Mouse (Mus musculus) midbrain, postnatal 0 days (tissue): Measurements from ENCODE around the gene Adgra1. TPM values are rescaled to one million over a fixed set of nuclear protein-coding genes. Genes with fewer than 3 reads are reported as not detected.

ENCODE experiments used
- ATAC-seq: fragments of 200-750 bp; cut with Nextera tagmentation; 2 replicates; pipeline ENCODE4 v1.8.0; 2017; ENCODE audit warnings: moderate number of reproducible peaks, mild to moderate bottlenecking, moderate TSS enrichment, moderate library complexity; ENCODE audit not compliant: low FRiP score
- DNase-seq: peaks from one replicate; pipeline ENCODE4 v3.0.0-alpha.2; 2015; ENCODE audit warnings: low spot score
- H3K27ac ChIP-seq: fragments of 300-500 bp; sonication (generic); 2 replicates; pipeline ENCODE4 v1.5.1; 2014; ENCODE audit warnings: low read depth, mild to moderate bottlenecking, low read length, mixed read lengths
- H3K27me3 ChIP-seq: fragments of 300-500 bp; sonication (generic); 2 replicates; pipeline ENCODE4 v1.6.1; 2014; ENCODE audit warnings: low read length, control low read depth, mixed read lengths; ENCODE audit not compliant: insufficient read depth
- H3K36me3 ChIP-seq: fragments of 300-500 bp; sonication (generic); 2 replicates; pipeline ENCODE4 v1.6.1; 2014; ENCODE audit warnings: low read length, control low read depth, mixed read lengths; ENCODE audit not compliant: insufficient read depth
- H3K4me1 ChIP-seq: fragments of 300-500 bp; sonication (generic); 2 replicates; pipeline ENCODE4 v1.6.1; 2014; ENCODE audit warnings: mild to moderate bottlenecking, control low read depth, antibody characterized with exemption, low read length, mixed read lengths; ENCODE audit not compliant: insufficient read depth
- H3K4me2 ChIP-seq: fragments of 300-500 bp; sonication (generic); 2 replicates; pipeline ENCODE4 v1.6.1; 2014; ENCODE audit warnings: low read depth, mild to moderate bottlenecking, low read length, mixed read lengths; ENCODE audit not compliant: poor library complexity, severe bottlenecking
- H3K4me3 ChIP-seq: fragments of 300-500 bp; sonication (generic); 2 replicates; pipeline ENCODE4 v1.5.1; 2014; ENCODE audit warnings: low read depth, mild to moderate bottlenecking, low read length, moderate library complexity
- H3K9ac ChIP-seq: fragments of 300-500 bp; sonication (generic); replicated peaks from 2 replicates; pipeline ENCODE4 v1.6.1; 2014; ENCODE audit warnings: mild to moderate bottlenecking, low read length, moderate library complexity, mixed read lengths; ENCODE audit not compliant: poor library complexity, severe bottlenecking
- H3K9me3 ChIP-seq: fragments of 300-500 bp; sonication (generic); 2 replicates; pipeline ENCODE4 v1.6.1; 2016; ENCODE audit warnings: low read length, control low read depth
- CTCF ChIP-seq: IDR thresholded peaks from 2 replicates; pipeline ENCODE4 v1.5.1; 2016; ENCODE audit warnings: antibody characterized with exemption, mild to moderate bottlenecking
- WGBS: fragments of 180-500 bp; shearing (Covaris S2); extraction: QIAGEN DNeasy Blood & Tissue Kit; methylation state at CpG from one replicate; pipeline ENCODE4 v1.1.7; 2014; 5-methylcytosine and 5-hydroxymethylcytosine counted together
- polyA plus RNA-seq: library from polyadenylated mRNA; unstranded; fragments of >200 nt; fragmentation: Nextera tagmentation; extraction: Ambion mirVana; gene quantifications from 2 replicates; pipeline ENCODE4 v1.2.1, GENCODE M21; 2015
- total RNA-seq: library from RNA; depleted of rRNA; stranded (reverse); fragments of >200 nt; gene quantifications from 2 replicates; pipeline ENCODE4 v1.2.3, GENCODE M21; 2014

Adgra1 gene
- total and polyA plus RNA-seq, 2 experiments from 2014 or later, result 27.8 to 55.3 TPM

DNA sequence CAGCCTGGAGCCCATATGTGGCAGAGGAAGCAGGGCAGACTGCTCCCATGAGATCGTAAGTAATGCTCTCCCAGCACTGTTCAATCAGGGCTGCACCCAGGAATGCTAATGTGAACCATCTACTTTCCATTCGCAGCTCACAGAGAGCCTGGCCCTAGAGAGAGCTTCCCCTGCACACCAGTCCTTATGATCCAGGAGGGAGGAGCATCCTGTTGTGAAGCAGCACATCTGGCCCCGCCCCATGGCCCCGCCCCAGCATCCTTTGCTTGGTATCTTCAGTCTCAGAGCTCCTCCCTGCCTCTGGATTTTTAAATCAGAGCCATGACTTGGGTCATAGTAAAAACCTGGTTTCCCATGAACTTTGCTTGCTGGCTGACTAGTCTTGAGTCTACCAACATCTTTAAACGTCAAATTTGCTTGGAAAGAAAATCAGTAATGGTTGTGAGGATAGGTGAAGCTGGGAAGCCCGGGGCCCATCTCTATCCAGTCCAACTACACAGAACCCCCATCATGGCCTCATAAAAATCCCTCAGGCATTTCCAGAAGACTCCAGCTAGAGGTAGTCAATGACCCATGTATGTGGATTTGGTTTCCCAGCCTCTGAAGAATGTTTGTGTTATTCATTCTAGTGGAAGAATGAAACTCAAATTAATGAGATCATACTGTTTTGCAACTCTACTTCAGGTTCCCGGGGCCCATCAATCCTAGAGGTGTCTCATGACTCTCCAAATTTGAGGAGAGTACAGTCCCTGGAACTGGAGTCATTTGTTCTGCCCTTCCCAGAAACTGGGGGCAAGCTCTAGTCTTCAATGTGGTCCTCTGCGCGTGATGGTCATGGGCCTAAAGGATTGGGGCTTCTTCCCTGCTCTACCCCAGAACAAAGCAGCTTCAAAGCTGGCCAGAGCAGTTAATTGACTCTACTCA is 36.5 kb upstream of the Adgra1 start:
- ATAC-seq (no peak), DNase-seq (no peak)
- Histone ChIP-seq H3K36me3 (no peaks in the 10 kb centered on the region), H3K9me3 (no peaks in the 10 kb centered on the region), H3K27ac (no peak overlapping the region), H3K27me3 (no peaks in the 10 kb centered on the region), H3K4me3 (no peak overlapping the region), H3K4me2 (no peak overlapping the region), H3K9ac (no peak overlapping the region), H3K4me1 (no peaks in the 10 kb centered on the region; the same call in 1 of the 2 replicates)
- TF ChIP-seq CTCF, result no peak
- WGBS, result 77% methylated on average over 9 of the region's 9 CpGs

DNA sequence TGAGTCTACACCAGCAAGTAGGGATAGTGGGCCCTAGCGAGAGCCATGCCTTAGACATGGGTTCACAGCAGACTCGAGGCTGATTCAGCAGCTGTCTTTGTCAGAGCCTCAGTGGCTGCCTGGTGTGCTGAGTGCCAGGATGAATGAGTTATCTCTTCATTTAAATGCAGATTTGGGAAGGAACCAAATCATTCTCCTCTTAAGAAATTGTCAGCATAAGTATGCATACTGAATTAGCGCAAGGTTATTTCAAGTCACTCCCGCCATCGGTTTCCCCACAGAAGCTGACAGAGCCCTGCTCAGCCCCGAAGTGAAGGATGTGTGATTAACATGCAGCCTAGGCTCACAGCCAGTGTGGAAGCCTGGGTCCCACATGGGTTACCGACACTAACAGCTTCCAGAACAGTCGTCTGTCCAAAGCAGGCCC is 27.8 kb upstream of the Adgra1 start:
- H3K4me2 ChIP-seq, result no peak overlapping the region
- no peaks in the 10 kb centered on the region for H3K27me3 ChIP-seq
- H3K9me3 ChIP-seq, result no peaks in the 10 kb centered on the region
- ATAC-seq (no peak), DNase-seq (no peak)
- H3K4me3 ChIP-seq, result no peak overlapping the region
- H3K36me3 ChIP-seq, result no peaks in the 10 kb centered on the region
- H3K9ac ChIP-seq, result no peak overlapping the region
- 15% methylated on average over 8 of the region's 8 CpGs for WGBS
- H3K27ac ChIP-seq, result no peak overlapping the region
- H3K4me1 ChIP-seq, result peaks cover 5% of the 10 kb centered on the region; the same call in 1 of the 2 replicates
- TF ChIP-seq CTCF, result no peak

DNA sequence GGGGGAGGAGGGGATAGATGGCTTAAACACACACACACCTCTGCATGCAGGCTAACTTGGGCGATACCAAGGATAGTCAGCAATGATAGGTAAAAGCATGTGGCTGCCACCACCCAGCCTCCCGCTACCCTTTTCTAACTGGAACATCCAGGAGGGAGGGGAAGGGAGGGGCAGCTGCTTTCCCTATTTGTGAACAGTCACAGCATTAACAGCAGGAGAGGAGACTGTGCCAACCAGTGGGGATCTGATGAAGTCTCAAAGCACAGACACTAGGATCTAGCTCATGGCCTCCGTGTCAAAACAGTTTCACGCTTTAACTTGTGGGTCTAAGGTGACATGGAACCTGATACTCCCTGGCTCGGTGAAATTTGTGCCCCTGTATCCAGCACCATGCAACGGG is 23.9 kb upstream of the Adgra1 start:
- peaks cover 5% of the 10 kb centered on the region; the same call in 1 of the 2 replicates for H3K4me1 ChIP-seq
- H3K4me3 ChIP-seq, result no peak overlapping the region
- no peaks in the 10 kb centered on the region for H3K36me3 ChIP-seq
- H3K27ac ChIP-seq, result no peak overlapping the region
- WGBS, result 68% methylated on average over 6 of the region's 6 CpGs
- DNase-seq (no peak), ATAC-seq (no peak)
- no peak for TF ChIP-seq CTCF
- H3K4me2 ChIP-seq, result no peak overlapping the region
- H3K27me3 ChIP-seq, result no peaks in the 10 kb centered on the region
- H3K9me3 ChIP-seq, result no peaks in the 10 kb centered on the region
- H3K9ac ChIP-seq, result no peak overlapping the region

DNA sequence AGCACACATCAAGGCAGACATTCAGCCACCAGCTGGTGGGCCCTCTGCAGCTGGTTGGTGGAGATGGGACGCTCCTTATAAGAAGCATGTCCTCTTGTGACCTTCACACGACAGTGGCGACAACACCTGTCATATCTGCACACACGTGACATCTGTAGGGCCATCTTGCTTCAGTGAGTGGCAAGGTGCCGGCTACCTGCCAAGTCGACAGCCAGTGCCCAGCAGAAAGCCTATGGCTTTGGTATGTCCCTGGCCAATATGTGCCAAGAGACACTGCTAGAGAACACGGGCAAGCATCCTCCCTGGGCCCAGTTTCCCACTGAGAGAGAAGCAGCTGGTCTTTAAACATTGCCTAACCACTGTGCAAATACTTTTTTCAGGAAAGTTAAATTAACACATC is 22.3 kb upstream of the Adgra1 start:
- Histone ChIP-seq H3K4me1 (no peaks in the 10 kb centered on the region), H3K27ac (no peak overlapping the region), H3K4me3 (no peak overlapping the region), H3K36me3 (no peaks in the 10 kb centered on the region), H3K9ac (no peak overlapping the region), H3K9me3 (no peaks in the 10 kb centered on the region), H3K27me3 (no peaks in the 10 kb centered on the region), H3K4me2 (no peak overlapping the region)
- 86% methylated on average over 7 of the region's 7 CpGs for WGBS
- ATAC-seq, result no peak
- no peak for TF ChIP-seq CTCF
- DNase-seq, result no peak

DNA sequence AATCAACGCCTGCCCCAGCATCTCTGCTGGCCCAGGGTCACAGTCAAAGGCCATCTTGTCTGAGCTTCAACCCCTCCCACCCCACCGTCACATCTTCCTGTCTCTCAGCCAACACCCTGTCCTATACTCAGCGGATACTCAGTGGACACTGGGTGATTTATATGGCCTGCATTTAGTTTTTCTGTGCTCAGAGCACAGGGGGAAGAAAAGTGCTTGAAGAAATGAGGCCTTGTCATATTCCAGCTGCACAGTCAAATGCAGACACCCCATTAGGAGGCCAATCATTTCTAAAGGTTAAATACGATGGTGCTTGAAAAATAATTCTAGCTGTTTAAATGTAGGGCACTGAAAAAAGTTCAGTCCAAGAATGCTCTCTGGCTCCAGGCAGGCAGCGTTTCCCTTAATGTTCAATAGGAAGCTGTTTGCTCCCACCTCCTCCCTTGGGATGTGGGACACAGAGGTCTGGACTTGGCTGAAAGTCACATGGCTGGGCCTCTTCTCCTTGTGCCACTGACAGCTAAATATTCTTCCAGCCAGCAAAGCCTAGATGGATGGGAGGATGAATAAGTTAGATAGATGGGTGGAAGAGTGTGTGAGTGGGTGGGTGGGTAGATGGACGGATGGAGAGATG is 20.3 kb upstream of the Adgra1 start:
- no peaks in the 10 kb centered on the region for H3K36me3 ChIP-seq
- no peaks in the 10 kb centered on the region for H3K9me3 ChIP-seq
- 93% methylated on average over 6 of the region's 6 CpGs for WGBS
- no peaks in the 10 kb centered on the region for H3K27me3 ChIP-seq
- H3K27ac ChIP-seq, result no peak overlapping the region
- H3K4me2 ChIP-seq, result no peak overlapping the region
- H3K9ac ChIP-seq, result no peak overlapping the region
- no peak overlapping the region for H3K4me3 ChIP-seq
- H3K4me1 ChIP-seq, result no peaks in the 10 kb centered on the region
- no peak for ATAC-seq
- no peak for TF ChIP-seq CTCF
- DNase-seq, result no peak
